In genomic region chr4:152345120-152345889, GRCm38 (mm10) we compare ENCODE assay signal across 11 mouse cellular contexts. TPM values are rescaled to one million over a fixed set of nuclear protein-coding genes. Genes with fewer than 3 reads are reported as not detected.
A peak's percentile ranks its signal among the peaks of the same experiment; 100 is the strongest.
DNase-seq lines count a peak whose midpoint lies in the region; ATAC-seq and TF ChIP-seq lines count a peak whose summit lies in the region.
"Had no signal": no experiment of that assay in that cellular context is flagged by ENCODE, and none has a peak within 500 bp of the region (broad histone marks: within the 10 kb centered on the region; RNA-seq: fewer than 3 reads in every experiment).

No protein-coding gene starts in this region.

- intact Hi-C loops in gastrocnemius, postnatal 14 days (cut with DNase I; ENCODE audit: low total_unique reads), result no loop called here

- TF ChIP-seq CTCF in C2C12 (IDR thresholded peaks at IDR 0.05; ENCODE audit: control insufficient read depth, insufficient read depth, insufficient read length), result no peak

- no peaks in the 10 kb centered on the region for H3K36me3 ChIP-seq in C2C12 (ENCODE audit: control insufficient read depth, insufficient read depth)
- no peaks in the 10 kb centered on the region for H3K36me3 ChIP-seq in liver, embryonic 16.5 days (ENCODE audit: control insufficient read depth, insufficient read depth)
- H3K36me3 ChIP-seq: G1E; limb, embryonic 13.5 days had no signal

- peak; percentile 61 for DNase-seq in gastrocnemius, adult 18-20 months (ENCODE audit: low spot score)
- no peak for DNase-seq in gastrocnemius, postnatal 4 days (ENCODE audit: low spot score in 2 of 2)
- DNase-seq in gastrocnemius, postnatal 14 days, result peak; percentile 43
- peak; percentile 57 to 68 for DNase-seq in right cerebral cortex, postnatal 36 days (ENCODE audit: low spot score in 2 of 2)
- no peak for DNase-seq in cerebellum, adult 8-10 months
- DNase-seq in cerebellum, adult 9-10 months, result no peak

- no peaks in the 10 kb centered on the region for H3K79me3 ChIP-seq in C2C12 (ENCODE audit: low read depth)

- H3K4me3 ChIP-seq in C2C12 (ENCODE audit: insufficient read depth, poor library complexity, severe bottlenecking), result no peak overlapping the region
- H3K4me3 ChIP-seq in liver, embryonic 16.5 days (ENCODE audit: low read depth, low read length), result no peak overlapping the region
- H3K4me3 ChIP-seq: erythroblast, embryonic 14.5 days; limb, embryonic 13.5 days had no signal

- H3K4me1 ChIP-seq in liver, embryonic 16.5 days (ENCODE audit: control insufficient read depth, low read depth, low read length), result peaks cover 7% of the 10 kb centered on the region
- H3K4me1 ChIP-seq: limb, embryonic 13.5 days had no signal

- H3K27ac ChIP-seq in liver, embryonic 16.5 days (ENCODE audit: low read length), result no peak overlapping the region
- H3K27ac ChIP-seq: limb, embryonic 13.5 days had no signal

- H3K4me2 ChIP-seq in liver, embryonic 16.5 days (ENCODE audit: low read depth, low read length), result no peak overlapping the region
- H3K4me2 ChIP-seq: limb, embryonic 13.5 days had no signal

- peak; percentile 87 for ATAC-seq in liver, embryonic 16.5 days (ENCODE audit: low read depth)

- 33% methylated on average over 7 of the region's 7 CpGs for WGBS in liver, embryonic 16.5 days (ENCODE audit: insufficient replicate concordance)

- no peaks in the 10 kb centered on the region for H3K79me2 ChIP-seq in C2C12 (ENCODE audit: control insufficient read depth, insufficient read depth)

- no peaks in the 10 kb centered on the region for H3K9me3 ChIP-seq in liver, embryonic 16.5 days (replicated peaks; ENCODE audit: control insufficient read depth, low read length)
- H3K9me3 ChIP-seq: limb, embryonic 13.5 days had no signal

- no peak overlapping the region for H3ac ChIP-seq in C2C12 (ENCODE audit: control insufficient read depth, insufficient read length, low read depth)

- peaks cover 23% of the 10 kb centered on the region for H3K27me3 ChIP-seq in C2C12 (ENCODE audit: control insufficient read depth, insufficient read depth, insufficient read length)
- H3K27me3 ChIP-seq in liver, embryonic 16.5 days (ENCODE audit: control insufficient read depth, insufficient read depth, low read depth, low read length), result peaks cover 18% of the 10 kb centered on the region

- no peak overlapping the region for H3K9ac ChIP-seq in liver, embryonic 16.5 days (ENCODE audit: low read depth, low read length)
- H3K9ac ChIP-seq: limb, embryonic 13.5 days had no signal

TF ChIP-seq in C2C12, 6 proteins besides CTCF, POLR2A, EP300 and RAD21:
- TF ChIP-seq CEBPB (IDR thresholded peaks at IDR 0.05; ENCODE audit: low read depth), result peak; percentile 70
- TF ChIP-seq MYOG (IDR thresholded peaks at IDR 0.05; ENCODE audit: control insufficient read depth, extremely low read depth, insufficient read length), result no peak
- TF ChIP-seq MYOD1 (IDR thresholded peaks at IDR 0.05; ENCODE audit: control insufficient read depth, insufficient read length, low read depth), result peak; percentile 48
- TF ChIP-seq USF1 (IDR thresholded peaks at IDR 0.05; ENCODE audit: low read depth), result no peak
TF ChIP-seq in C2C12: peak in this region for 2.

RNA-seq across cellular contexts. Expression of gene Chd5, which starts 6.9 kb away (rescaled TPM):
- under 1 TPM in 1 of 2 experiments, not detected in 1; 0.12 TPM for total RNA-seq in gastrocnemius, adult 18-20 months (2021)
- total RNA-seq in gastrocnemius, postnatal 4 days (2021), result under 1 TPM; 0.18 to 0.27 TPM
- polyA plus RNA-seq in C2C12 (2012; fragmentation: generic; extraction: Trizol), result 0.22 TPM
- under 1 TPM; 0.11 to 0.45 TPM for total RNA-seq in gastrocnemius, postnatal 14 days (2021)
- 0.04 TPM in 1 of 2 replicates, not detected in the other for polyA plus RNA-seq in liver, embryonic 16.5 days (2015; fragmentation: Nextera tagmentation; extraction: Ambion mirVana)

RNA-seq across cellular contexts. Expression of gene Rpl22, which starts 19.8 kb away (rescaled TPM):
- total RNA-seq in gastrocnemius, adult 18-20 months (2021), result 100 to 1,000 TPM; 249 to 251 TPM
- 100 to 1,000 TPM; 405 to 428 TPM for total RNA-seq in gastrocnemius, postnatal 4 days (2021)
- polyA plus RNA-seq in C2C12 (2012; fragmentation: generic; extraction: Trizol), result 1,836 TPM
- 100 to 1,000 TPM; 233 to 251 TPM for total RNA-seq in gastrocnemius, postnatal 14 days (2021)
- polyA plus RNA-seq in liver, embryonic 16.5 days (2015; fragmentation: Nextera tagmentation; extraction: Ambion mirVana), result 161 and 209 TPM in 2 replicates

RNA-seq across cellular contexts. Expression of gene Rnf207, which starts 26.5 kb away (rescaled TPM):
- total RNA-seq in gastrocnemius, adult 18-20 months (2021), result not detected
- total RNA-seq in gastrocnemius, postnatal 4 days (2021), result under 1 TPM in 1 of 2 experiments, not detected in 1; 0.32 TPM
- polyA plus RNA-seq in C2C12 (2012; fragmentation: generic; extraction: Trizol), result 0.23 TPM
- total RNA-seq in gastrocnemius, postnatal 14 days (2021), result not detected
- polyA plus RNA-seq in liver, embryonic 16.5 days (2015; fragmentation: Nextera tagmentation; extraction: Ambion mirVana), result not detected in 2 replicates
- polyA plus RNA-seq: G1E had no signal

RNA-seq across cellular contexts. Expression of gene Icmt, which starts 48.3 kb away (rescaled TPM):
- total RNA-seq in gastrocnemius, adult 18-20 months (2021), result 10 to 100 TPM; 19.8 to 19.9 TPM
- total RNA-seq in gastrocnemius, postnatal 4 days (2021), result 10 to 100 TPM; 21.3 to 26.0 TPM
- polyA plus RNA-seq in C2C12 (2012; fragmentation: generic; extraction: Trizol), result 34.1 TPM
- 10 to 100 TPM; 16.0 to 19.0 TPM for total RNA-seq in gastrocnemius, postnatal 14 days (2021)
- 5.9 and 6.5 TPM in 2 replicates for polyA plus RNA-seq in liver, embryonic 16.5 days (2015; fragmentation: Nextera tagmentation; extraction: Ambion mirVana)

RNA-seq across cellular contexts. Expression of gene Hes3, which starts 53.8 kb away (rescaled TPM):
- total RNA-seq in gastrocnemius, adult 18-20 months (2021), result not detected
- total RNA-seq in gastrocnemius, postnatal 4 days (2021), result not detected
- not detected for polyA plus RNA-seq in C2C12 (2012; fragmentation: generic; extraction: Trizol)
- total RNA-seq in gastrocnemius, postnatal 14 days (2021), result not detected
- polyA plus RNA-seq in liver, embryonic 16.5 days (2015; fragmentation: Nextera tagmentation; extraction: Ambion mirVana), result not detected in 2 replicates
- total RNA-seq: G1E had no signal
- polyA plus RNA-seq: erythroblast, embryonic 14.5 days; G1E; limb, embryonic 13.5 days had no signal

Comparison
In these comparisons a context has a peak if more than half of its experiments do, and no peak if none do; other contexts are left out.
1. DNase-seq: peak in gastrocnemius, adult 18-20 months (single experiment), gastrocnemius, postnatal 14 days (single experiment) and right cerebral cortex, postnatal 36 days (2 of 2); none in gastrocnemius, postnatal 4 days (0 of 2), cerebellum, adult 8-10 months (single experiment) and cerebellum, adult 9-10 months (single experiment).